Comparison of ENCODE assay signal across 11 mouse cellular contexts in genomic region chr5:54180640-54181326, GRCm38 (mm10).
A peak's percentile ranks its signal among the peaks of the same experiment; 100 is the strongest.
DNase-seq lines count a peak whose midpoint lies in the region; ATAC-seq and TF ChIP-seq lines count a peak whose summit lies in the region.
"Had no signal": no experiment of that assay in that cellular context is flagged by ENCODE, and none has a peak within 500 bp of the region (broad histone marks: within the 10 kb centered on the region; RNA-seq: fewer than 3 reads in every experiment).

No protein-coding gene starts in this region.

- H3K9ac ChIP-seq in stomach, embryonic 14.5 days (replicated peaks; ENCODE audit: low read depth, low read length): no peak overlapping the region
- H3K9ac ChIP-seq in stomach, postnatal 0 days (ENCODE audit: low read length): no peak overlapping the region
- 0 out of 2 replicates have a peak overlapping the region, but pooled peaks have one; percentile 18 for H3K9ac ChIP-seq in forebrain, postnatal 0 days
- no peak overlapping the region for H3K9ac ChIP-seq in stomach, embryonic 16.5 days (ENCODE audit: low read length)
- H3K9ac ChIP-seq: liver, embryonic 13.5 days had no signal

- H3K4me1 ChIP-seq in stomach, embryonic 14.5 days (ENCODE audit: control insufficient read depth, insufficient read depth, low read length): peaks cover 18% of the 10 kb centered on the region; the same call in 1 of the 2 replicates
- H3K4me1 ChIP-seq in stomach, postnatal 0 days (replicated peaks; ENCODE audit: control insufficient read depth, insufficient read depth): no peaks in the 10 kb centered on the region
- H3K4me1 ChIP-seq in forebrain, postnatal 0 days (ENCODE audit: insufficient read depth): no peaks in the 10 kb centered on the region
- H3K4me1 ChIP-seq in midbrain, embryonic 10.5 days: peaks cover 34% of the 10 kb centered on the region
- peaks cover 6% of the 10 kb centered on the region for H3K4me1 ChIP-seq in stomach, embryonic 16.5 days (ENCODE audit: control insufficient read depth, insufficient read depth, low read length)

- no peaks in the 10 kb centered on the region for H3K27me3 ChIP-seq in stomach, embryonic 14.5 days (ENCODE audit: control insufficient read depth, insufficient read depth, low read length)
- no peaks in the 10 kb centered on the region for H3K27me3 ChIP-seq in stomach, postnatal 0 days (ENCODE audit: control insufficient read depth, insufficient read depth, low read length)
- H3K27me3 ChIP-seq in forebrain, postnatal 0 days (ENCODE audit: insufficient read depth, low read length): no peaks in the 10 kb centered on the region
- H3K27me3 ChIP-seq in midbrain, embryonic 10.5 days (ENCODE audit: low read depth, poor library complexity, severe bottlenecking): no peaks in the 10 kb centered on the region; the same call in 1 of the 2 replicates
- H3K27me3 ChIP-seq in stomach, embryonic 16.5 days (ENCODE audit: control insufficient read depth, insufficient read depth, low read length): no peaks in the 10 kb centered on the region
- H3K27me3 ChIP-seq: liver, embryonic 13.5 days had no signal

- no peak for TF ChIP-seq EP300 in stomach, postnatal 0 days (optimal IDR thresholded peaks at IDR 0.05)

- H3K4me2 ChIP-seq in stomach, embryonic 14.5 days (replicated peaks; ENCODE audit: low read depth, low read length): peak overlapping the region; percentile 26; the same call in 1 of the 2 replicates
- no peak overlapping the region for H3K4me2 ChIP-seq in stomach, postnatal 0 days (replicated peaks; ENCODE audit: low read depth)
- peak overlapping the region; percentile 47 for H3K4me2 ChIP-seq in forebrain, postnatal 0 days (ENCODE audit: low read depth)
- H3K4me2 ChIP-seq in stomach, embryonic 16.5 days (ENCODE audit: low read depth, low read length): peak overlapping the region; percentile 22; the same call in 1 of the 2 replicates
- H3K4me2 ChIP-seq: liver, embryonic 13.5 days had no signal

- ATAC-seq in stomach, embryonic 14.5 days (ENCODE audit: insufficient number of reproducible peaks, insufficient read depth, low FRiP score, low read depth): no peak
- no peak for ATAC-seq in stomach, postnatal 0 days (ENCODE audit: low FRiP score, low TSS enrichment)
- peak; percentile 42; the same call in 1 of the 2 replicates for ATAC-seq in forebrain, postnatal 0 days
- no peak for ATAC-seq in stomach, embryonic 16.5 days (ENCODE audit: insufficient read depth, low FRiP score)

- H3K27ac ChIP-seq in stomach, embryonic 14.5 days (ENCODE audit: low read length): no peak overlapping the region
- H3K27ac ChIP-seq in stomach, postnatal 0 days (replicated peaks): no peak overlapping the region
- 0 out of 2 replicates have a peak overlapping the region, but pooled peaks have one; percentile 21 for H3K27ac ChIP-seq in forebrain, postnatal 0 days (ENCODE audit: low read depth, low read length)
- H3K27ac ChIP-seq in midbrain, embryonic 10.5 days (replicated peaks): peak overlapping the region; percentile 53
- H3K27ac ChIP-seq in stomach, embryonic 16.5 days (ENCODE audit: low read length): 0 out of 2 replicates have a peak overlapping the region, but pooled peaks have one; percentile 19
- H3K27ac ChIP-seq: liver, embryonic 13.5 days had no signal

- no peak for DNase-seq in stomach, postnatal 0 days (ENCODE audit: low spot score)
- no peak for DNase-seq in forebrain, postnatal 0 days
- DNase-seq in midbrain, embryonic 10.5 days (ENCODE audit: low spot score): no peak
- no peak for DNase-seq in cerebellum, postnatal 10 days
- no peak for DNase-seq in kidney, postnatal 36 days
- DNase-seq in thymus, postnatal 0 days (ENCODE audit: low spot score): no peak
- DNase-seq: cerebellum, adult 18-20 months; liver, embryonic 13.5 days had no signal

- no peak overlapping the region for H3K4me3 ChIP-seq in stomach, embryonic 14.5 days (ENCODE audit: low read depth, low read length)
- no peak overlapping the region for H3K4me3 ChIP-seq in stomach, postnatal 0 days (ENCODE audit: low read depth, low read length)
- H3K4me3 ChIP-seq in forebrain, postnatal 0 days (ENCODE audit: low read depth, low read length): peak overlapping the region; percentile 21; the same call in 1 of the 2 replicates
- H3K4me3 ChIP-seq in midbrain, embryonic 10.5 days: 0 out of 2 replicates have a peak overlapping the region, but pooled peaks have one; percentile 28
- H3K4me3 ChIP-seq in stomach, embryonic 16.5 days (replicated peaks; ENCODE audit: low read length): no peak overlapping the region
- H3K4me3 ChIP-seq: liver, embryonic 13.5 days had no signal

- 42% methylated on average over 10 of the region's 10 CpGs for WGBS in stomach, embryonic 14.5 days
- WGBS in stomach, postnatal 0 days: 53% methylated on average over 10 of the region's 10 CpGs
- 30% methylated on average over 10 of the region's 10 CpGs for WGBS in forebrain, postnatal 0 days
- 63% methylated on average over 10 of the region's 10 CpGs for WGBS in midbrain, embryonic 10.5 days
- WGBS in stomach, embryonic 16.5 days: 45% methylated on average over 10 of the region's 10 CpGs

- TF ChIP-seq CTCF in stomach, postnatal 0 days (IDR thresholded peaks at IDR 0.05; ENCODE audit: low read depth): no peak
- no peak for TF ChIP-seq CTCF in forebrain, postnatal 0 days (IDR thresholded peaks at IDR 0.05; ENCODE audit: low read depth)

- H3K9me3 ChIP-seq in stomach, embryonic 14.5 days (ENCODE audit: control insufficient read depth, low read depth, low read length): no peaks in the 10 kb centered on the region
- H3K9me3 ChIP-seq in stomach, postnatal 0 days (ENCODE audit: control insufficient read depth, low read length): no peaks in the 10 kb centered on the region
- no peaks in the 10 kb centered on the region for H3K9me3 ChIP-seq in forebrain, postnatal 0 days (ENCODE audit: low read length)
- no peaks in the 10 kb centered on the region for H3K9me3 ChIP-seq in midbrain, embryonic 10.5 days (replicated peaks)
- H3K9me3 ChIP-seq in stomach, embryonic 16.5 days (replicated peaks; ENCODE audit: control insufficient read depth, low read length): no peaks in the 10 kb centered on the region
- H3K9me3 ChIP-seq: G1E; liver, embryonic 13.5 days had no signal

- H3K36me3 ChIP-seq in stomach, embryonic 14.5 days (ENCODE audit: control insufficient read depth, insufficient read depth, low read length): no peaks in the 10 kb centered on the region
- H3K36me3 ChIP-seq in stomach, postnatal 0 days (ENCODE audit: control insufficient read depth, insufficient read depth, low read length): no peaks in the 10 kb centered on the region
- H3K36me3 ChIP-seq in forebrain, postnatal 0 days (ENCODE audit: insufficient read depth): no peaks in the 10 kb centered on the region
- no peaks in the 10 kb centered on the region for H3K36me3 ChIP-seq in midbrain, embryonic 10.5 days
- no peaks in the 10 kb centered on the region for H3K36me3 ChIP-seq in stomach, embryonic 16.5 days (ENCODE audit: control insufficient read depth, insufficient read depth, low read length)
- H3K36me3 ChIP-seq: G1E; liver, embryonic 13.5 days had no signal

Comparison
In these comparisons a context has a peak if more than half of its experiments do, and no peak if none do; other contexts are left out.
1. H3K27ac ChIP-seq: peak in forebrain, postnatal 0 days (single experiment), midbrain, embryonic 10.5 days (single experiment) and stomach, embryonic 16.5 days (single experiment); none in stomach, embryonic 14.5 days (single experiment) and stomach, postnatal 0 days (single experiment).
2. H3K4me3 ChIP-seq: peak in forebrain, postnatal 0 days (single experiment) and midbrain, embryonic 10.5 days (single experiment); none in stomach, embryonic 14.5 days (single experiment), stomach, postnatal 0 days (single experiment) and stomach, embryonic 16.5 days (single experiment).